Mouse (Mus musculus): ENCODE measurements around the gene Myo1d. TPM values are rescaled to one million over a fixed set of nuclear protein-coding genes. Genes with fewer than 3 reads are reported as not detected.

The Myo1d gene
- polyA plus RNA-seq, 1 experiment: 16.9 TPM

DNA sequence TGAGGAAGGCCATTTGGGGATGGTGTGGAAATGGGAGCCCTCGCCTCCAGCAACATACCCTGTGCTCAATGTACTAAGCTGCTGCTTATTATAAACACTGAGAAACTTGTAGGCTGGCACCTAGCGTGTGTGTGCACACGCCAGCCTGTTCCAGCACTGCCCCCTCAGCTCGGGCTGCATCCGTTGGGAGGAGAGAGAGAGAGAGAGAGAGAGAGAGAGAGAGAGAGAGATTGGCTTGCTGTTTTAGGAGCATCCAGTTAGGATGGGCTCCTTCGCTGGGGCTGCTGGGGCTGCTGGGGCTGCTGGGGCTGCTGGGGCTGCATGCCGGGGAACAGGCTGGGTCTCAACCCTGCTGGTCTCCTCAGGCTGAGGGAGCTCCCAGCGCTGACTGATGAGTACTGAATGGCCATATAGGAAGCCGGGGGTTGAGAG, 294.7 kb downstream of the Myo1d start:
- DNase-seq: no peak
- 75% methylated on average over 9 of the region's 9 CpGs for WGBS
- Histone ChIP-seq H3K4me1 (ENCODE audit: control insufficient read depth, insufficient read depth, low read length) (peaks cover 37% of the 10 kb centered on the region), H3K4me3 (replicated peaks; ENCODE audit: insufficient read depth, low read depth, low read length) (no peak overlapping the region), H3K27me3 (ENCODE audit: control insufficient read depth, insufficient read depth, low read length) (no peaks in the 10 kb centered on the region), H3K27ac (ENCODE audit: insufficient read depth, low read length) (peak overlapping the region; percentile 55; the same call in 1 of the 2 replicates)
- TF ChIP-seq POLR2A (IDR thresholded peaks at IDR 0.05; ENCODE audit: borderline replicate concordance, insufficient read depth, low read length) (no peak), CTCF (IDR thresholded peaks at IDR 0.05; ENCODE audit: borderline replicate concordance, insufficient read depth, low read depth, low read length) (no peak)

DNA sequence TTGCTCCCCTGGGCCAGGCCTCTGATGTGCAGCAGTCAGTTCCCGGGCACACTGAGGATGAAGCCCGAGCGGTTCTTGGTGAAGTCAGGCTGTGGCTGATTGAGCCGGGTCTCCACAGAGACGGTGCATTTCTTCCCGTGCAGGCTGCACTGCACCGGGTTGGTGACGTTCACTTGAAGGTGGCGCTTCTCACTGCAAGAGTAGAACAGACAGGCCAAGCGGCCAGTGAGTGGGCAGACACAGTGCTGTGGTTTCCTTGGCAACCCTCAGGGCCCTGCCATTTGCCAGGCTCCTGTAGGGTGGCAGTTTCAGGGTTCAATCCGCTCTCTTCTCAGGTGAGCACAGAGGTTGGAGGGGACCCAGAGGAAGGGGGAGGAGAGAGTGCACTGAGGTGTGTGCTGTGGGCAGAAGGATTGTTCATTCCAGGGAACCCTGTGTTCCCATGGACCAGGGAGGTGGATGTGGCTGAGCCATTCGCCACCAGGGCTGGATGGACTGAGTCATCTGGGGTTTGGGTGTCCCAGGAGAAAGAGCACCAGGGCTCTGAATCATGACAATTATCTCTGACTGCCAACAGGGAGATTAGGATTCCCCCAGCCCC, 295.5 kb downstream of the Myo1d start:
- TF ChIP-seq POLR2A (IDR thresholded peaks at IDR 0.05; ENCODE audit: borderline replicate concordance, insufficient read depth, low read length) (peak; percentile 79), CTCF (IDR thresholded peaks at IDR 0.05; ENCODE audit: borderline replicate concordance, insufficient read depth, low read depth, low read length) (no peak)
- H3K27me3 ChIP-seq (ENCODE audit: control insufficient read depth, insufficient read depth, low read length): no peaks in the 10 kb centered on the region
- peak overlapping the region; percentile 55 for H3K27ac ChIP-seq (ENCODE audit: insufficient read depth, low read length)
- peaks cover 29% of the 10 kb centered on the region for H3K4me1 ChIP-seq (ENCODE audit: control insufficient read depth, insufficient read depth, low read length)
- peak overlapping the region; percentile 27 for H3K4me3 ChIP-seq (replicated peaks; ENCODE audit: insufficient read depth, low read depth, low read length)
- WGBS: 5% methylated on average over 12 of the region's 12 CpGs
- DNase-seq: peak; percentile 92 to 97

DNA sequence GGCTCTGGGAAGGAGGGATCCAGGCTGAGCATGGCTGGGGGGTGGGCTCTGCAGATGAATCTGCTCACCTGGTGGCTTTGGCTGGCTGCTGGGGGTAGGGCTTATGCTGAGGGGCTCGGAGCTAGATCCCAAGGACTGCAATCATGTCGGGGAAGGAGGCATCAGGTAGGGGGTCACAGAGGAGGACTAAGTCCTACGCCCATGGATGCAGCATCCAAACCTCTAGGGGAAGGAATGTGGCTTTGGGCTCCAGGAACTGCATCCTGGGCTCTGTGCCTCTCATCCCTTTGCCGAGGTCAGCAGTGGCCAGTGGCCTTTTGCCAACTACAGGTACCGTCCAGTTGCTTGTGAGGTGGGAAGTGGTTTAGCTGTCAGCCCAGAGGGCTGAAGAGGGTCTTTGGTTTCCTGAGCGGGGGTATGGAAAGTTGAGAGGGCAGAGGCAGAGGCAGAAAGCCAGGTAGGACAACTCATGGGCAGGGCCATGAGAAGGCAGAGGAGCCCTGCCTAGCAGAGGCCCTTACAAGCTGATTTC, 296.2 kb downstream of the Myo1d start:
- Histone ChIP-seq H3K4me3 (replicated peaks; ENCODE audit: insufficient read depth, low read depth, low read length) (peak overlapping the region; percentile 27), H3K4me1 (ENCODE audit: control insufficient read depth, insufficient read depth, low read length) (peaks cover 24% of the 10 kb centered on the region), H3K27ac (ENCODE audit: insufficient read depth, low read length) (peak overlapping the region; percentile 35), H3K27me3 (ENCODE audit: control insufficient read depth, insufficient read depth, low read length) (no peaks in the 10 kb centered on the region)
- peak; percentile 52 to 58 for DNase-seq
- WGBS: 42% methylated on average over 6 of the region's 6 CpGs
- TF ChIP-seq POLR2A (IDR thresholded peaks at IDR 0.05; ENCODE audit: borderline replicate concordance, insufficient read depth, low read length) (no peak), CTCF (IDR thresholded peaks at IDR 0.05; ENCODE audit: borderline replicate concordance, insufficient read depth, low read depth, low read length) (no peak)

DNA sequence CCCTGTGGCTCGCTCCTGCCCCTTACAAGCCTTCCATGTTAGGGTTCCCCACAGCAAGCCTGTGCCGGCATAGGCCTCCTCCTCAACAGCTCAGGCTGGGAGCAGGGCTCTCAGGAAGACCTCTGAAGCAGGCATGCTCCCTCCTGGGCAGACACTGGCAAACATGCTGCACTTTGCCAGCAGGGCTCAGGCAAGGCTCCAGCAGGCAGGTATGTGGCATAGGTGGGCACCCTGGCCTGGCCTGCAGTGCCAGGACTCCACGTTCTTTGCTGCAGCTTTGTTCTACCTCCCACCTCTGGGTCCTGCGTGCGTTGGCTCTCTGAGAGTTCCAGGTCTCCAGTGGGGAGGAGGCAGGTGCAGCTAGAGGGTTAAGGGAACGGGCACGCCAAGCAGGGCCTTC, 296.9 kb downstream of the Myo1d start:
- H3K4me3 ChIP-seq (replicated peaks; ENCODE audit: insufficient read depth, low read depth, low read length): peak overlapping the region; percentile 0

DNA sequence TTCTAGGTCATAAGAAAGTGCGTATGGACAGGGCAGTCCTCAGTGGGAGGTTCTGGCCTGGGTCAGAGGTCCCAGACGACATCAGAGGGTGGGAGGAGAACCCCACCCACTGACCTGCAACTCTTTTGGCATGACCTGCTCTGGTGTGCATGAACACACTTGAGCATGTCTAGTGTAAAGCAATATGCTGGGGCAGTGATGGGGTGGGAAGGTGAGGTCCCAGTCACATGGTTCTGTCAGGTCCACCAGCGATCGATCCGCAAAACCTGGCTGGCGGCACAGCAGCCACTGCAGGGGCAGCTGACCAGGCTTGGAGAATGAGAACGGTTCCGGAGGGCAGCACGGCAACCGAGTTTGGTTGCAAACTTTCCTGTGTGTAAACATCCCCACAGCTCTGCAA, 297.5 kb downstream of the Myo1d start:
- H3K4me3 ChIP-seq (replicated peaks; ENCODE audit: insufficient read depth, low read depth, low read length): peak overlapping the region; percentile 16
- no peak for TF ChIP-seq POLR2A (IDR thresholded peaks at IDR 0.05; ENCODE audit: borderline replicate concordance, insufficient read depth, low read length)
- no peak for TF ChIP-seq CTCF (IDR thresholded peaks at IDR 0.05; ENCODE audit: borderline replicate concordance, insufficient read depth, low read depth, low read length)
- H3K27me3 ChIP-seq (ENCODE audit: control insufficient read depth, insufficient read depth, low read length): no peaks in the 10 kb centered on the region
- no peak for DNase-seq
- peaks cover 24% of the 10 kb centered on the region for H3K4me1 ChIP-seq (ENCODE audit: control insufficient read depth, insufficient read depth, low read length)
- H3K27ac ChIP-seq (ENCODE audit: insufficient read depth, low read length): peak overlapping the region; percentile 35
- WGBS: 40% methylated on average over 10 of the region's 10 CpGs

More for the DNA sequence above, 296.9 kb downstream of the Myo1d start:
- peak overlapping the region; percentile 35 for H3K27ac ChIP-seq (ENCODE audit: insufficient read depth, low read length)
- peaks cover 24% of the 10 kb centered on the region for H3K4me1 ChIP-seq (ENCODE audit: control insufficient read depth, insufficient read depth, low read length)
- DNase-seq: peak in 1 of 2 experiments; percentile 64
- whole genome bisulfite sequencing: 28% methylated on average over 7 of the region's 7 CpGs
- H3K27me3 ChIP-seq (ENCODE audit: control insufficient read depth, insufficient read depth, low read length): no peaks in the 10 kb centered on the region
- TF ChIP-seq POLR2A (IDR thresholded peaks at IDR 0.05; ENCODE audit: borderline replicate concordance, insufficient read depth, low read length) (no peak), CTCF (IDR thresholded peaks at IDR 0.05; ENCODE audit: borderline replicate concordance, insufficient read depth, low read depth, low read length) (no peak)

DNA sequence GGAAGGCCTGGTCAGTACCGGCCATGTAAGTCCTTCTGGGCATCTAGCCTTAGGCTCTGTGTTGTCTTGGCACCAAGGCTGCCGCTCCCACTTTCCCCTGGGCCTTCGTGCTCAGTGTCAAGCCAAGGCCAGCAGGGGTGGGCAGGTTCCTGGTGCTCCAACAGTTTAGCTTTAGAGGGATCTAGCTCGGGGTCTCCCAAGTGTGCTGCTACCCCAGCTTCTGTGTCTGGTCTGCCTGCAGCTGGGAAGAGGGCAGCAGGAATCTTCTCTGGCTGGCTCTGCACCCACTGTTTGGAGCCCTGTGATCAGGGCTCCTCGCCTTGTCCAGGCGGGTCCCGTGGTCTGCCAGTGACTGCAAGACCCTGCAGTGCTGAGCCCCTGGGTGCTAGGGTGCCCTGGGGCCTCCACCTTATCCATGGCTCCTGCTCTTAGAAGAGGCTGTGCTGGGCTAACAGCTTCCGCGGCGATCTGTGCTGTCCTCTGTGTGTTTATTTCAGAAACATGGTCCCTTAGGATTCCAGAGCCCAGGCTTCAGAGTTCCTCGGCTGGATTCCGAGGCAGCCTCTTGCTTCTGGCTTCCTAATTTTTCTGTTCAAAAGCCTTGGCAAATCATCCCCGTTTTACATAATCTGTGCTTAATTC, 298.3 kb downstream of the Myo1d start:
- Histone ChIP-seq H3K4me3 (replicated peaks; ENCODE audit: insufficient read depth, low read depth, low read length) (peak overlapping the region; percentile 61), H3K4me1 (ENCODE audit: control insufficient read depth, insufficient read depth, low read length) (peaks cover 24% of the 10 kb centered on the region), H3K27ac (ENCODE audit: insufficient read depth, low read length) (peak overlapping the region; percentile 71), H3K27me3 (ENCODE audit: control insufficient read depth, insufficient read depth, low read length) (no peaks in the 10 kb centered on the region)
- WGBS: 8% methylated on average over 13 of the region's 13 CpGs
- peak; percentile 21; the same call in 1 of the 2 replicates for TF ChIP-seq POLR2A (IDR thresholded peaks at IDR 0.05; ENCODE audit: borderline replicate concordance, insufficient read depth, low read length)
- TF ChIP-seq CTCF (IDR thresholded peaks at IDR 0.05; ENCODE audit: borderline replicate concordance, insufficient read depth, low read depth, low read length): no peak
- peak; percentile 45 to 62 for DNase-seq

DNA sequence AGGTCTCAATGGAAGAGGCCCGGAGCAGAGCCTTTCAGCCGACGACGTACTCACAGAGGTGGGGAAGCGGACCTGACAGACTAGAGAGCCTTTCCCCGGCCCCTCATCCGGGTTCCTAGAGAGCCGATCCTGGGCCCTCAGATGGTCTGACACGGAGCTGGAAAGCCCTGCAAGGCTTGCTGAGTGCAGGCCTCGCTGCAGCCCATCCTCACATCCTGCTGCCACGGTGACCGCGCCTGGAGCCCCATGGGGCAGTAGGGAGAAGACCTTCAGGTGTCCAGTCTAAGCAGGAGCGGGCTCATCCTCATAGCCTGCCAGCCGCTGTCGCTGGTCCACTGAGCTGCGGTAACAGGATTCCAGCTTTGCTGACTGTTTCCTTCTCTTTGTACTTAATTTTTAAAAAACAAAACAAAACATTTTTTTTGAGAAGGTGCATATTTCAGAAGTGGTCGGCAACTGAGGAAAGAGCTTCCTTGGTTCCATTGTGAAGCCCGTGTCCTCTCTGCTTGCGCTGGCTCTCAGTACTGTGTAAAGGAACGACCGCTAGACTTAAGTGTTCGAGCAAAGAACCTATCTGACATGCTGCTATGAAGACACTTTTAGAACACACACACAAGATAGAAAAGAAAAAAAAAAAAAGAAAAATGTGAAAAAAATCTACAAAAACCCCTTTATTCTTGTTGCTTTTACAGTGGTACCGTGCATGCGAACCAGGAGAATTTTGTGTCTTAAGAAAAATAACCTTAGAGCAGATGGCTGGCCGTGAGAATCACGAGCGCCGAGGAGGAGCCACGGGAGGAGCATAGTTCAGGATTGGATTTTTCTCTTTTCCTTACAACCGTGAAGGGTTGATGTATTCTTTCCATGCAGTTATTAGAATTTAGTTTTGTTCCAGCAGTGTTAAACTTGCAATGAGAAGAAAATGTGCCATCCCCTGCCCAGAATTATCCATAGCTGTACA, 299.6 kb downstream of the Myo1d start:
- DNase-seq: peak; percentile 60 to 72
- peaks cover 18% of the 10 kb centered on the region for H3K4me1 ChIP-seq (ENCODE audit: control insufficient read depth, insufficient read depth, low read length)
- TF ChIP-seq CTCF (IDR thresholded peaks at IDR 0.05; ENCODE audit: borderline replicate concordance, insufficient read depth, low read depth, low read length) (no peak), POLR2A (IDR thresholded peaks at IDR 0.05; ENCODE audit: borderline replicate concordance, insufficient read depth, low read length) (no peak)
- peak overlapping the region; percentile 66 for H3K27ac ChIP-seq (ENCODE audit: insufficient read depth, low read length)
- H3K4me3 ChIP-seq (replicated peaks; ENCODE audit: insufficient read depth, low read depth, low read length): peak overlapping the region; percentile 92
- 7% methylated on average over 31 of the region's 31 CpGs for WGBS
- no peaks in the 10 kb centered on the region for H3K27me3 ChIP-seq (ENCODE audit: control insufficient read depth, insufficient read depth, low read length)

Data from cerebellum, adult 2 months (tissue).